Mouse (Mus musculus) megakaryocyte, adult 5-6 weeks (primary cell): Measurements from ENCODE around the gene Olfr586. TPM values are rescaled to one million over a fixed set of nuclear protein-coding genes. Genes with fewer than 3 reads are reported as not detected.

Experiments used
- ATAC-seq: 2 replicates; pipeline ENCODE4 v1.8.0; 2016; ENCODE audit warnings: mild to moderate bottlenecking, inconsistent platforms; ENCODE audit not compliant: poor library complexity, severe bottlenecking
- total RNA-seq, 2 experiments: library from RNA; stranded (forward) in 1 of 2; stranded (reverse) in 1 of 2; fragments of 153-499, 151-499 nt in 1 of 2; fragments of 221-1000, 200-1000 nt in 1 of 2; gene quantifications; 2 replicates each; pipeline versions ENCODE4 v1.2.3 to v1.2.4; 2015 to 2017

Olfr586 gene
- total RNA-seq (2015) (not detected in 2 replicates), total RNA-seq (2017) (not detected in 2 replicates)

DNA sequence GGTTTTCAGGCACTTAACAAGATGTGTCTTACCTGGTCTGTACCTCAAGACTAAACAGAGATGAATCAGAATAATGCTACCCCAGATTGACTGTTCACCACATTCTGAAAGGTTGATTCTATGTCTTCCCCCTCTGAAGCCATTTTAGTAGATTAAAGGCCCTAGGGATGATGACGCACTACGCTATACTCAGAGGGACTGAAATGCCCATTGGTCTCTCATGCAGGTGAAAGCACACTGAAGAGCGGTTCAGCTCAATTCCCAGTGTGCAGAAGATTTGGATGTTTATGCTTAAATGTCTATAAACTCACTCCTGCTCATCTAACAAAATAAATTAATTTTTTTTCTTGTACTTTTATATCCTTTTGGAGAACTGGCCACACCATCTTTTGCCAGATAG is at the start of gene Olfr586:
Gene Olfr586, minus strand, starts transcription at position 101 of the 400 bp plus-strand sequence.
- ATAC-seq = no peak

DNA sequence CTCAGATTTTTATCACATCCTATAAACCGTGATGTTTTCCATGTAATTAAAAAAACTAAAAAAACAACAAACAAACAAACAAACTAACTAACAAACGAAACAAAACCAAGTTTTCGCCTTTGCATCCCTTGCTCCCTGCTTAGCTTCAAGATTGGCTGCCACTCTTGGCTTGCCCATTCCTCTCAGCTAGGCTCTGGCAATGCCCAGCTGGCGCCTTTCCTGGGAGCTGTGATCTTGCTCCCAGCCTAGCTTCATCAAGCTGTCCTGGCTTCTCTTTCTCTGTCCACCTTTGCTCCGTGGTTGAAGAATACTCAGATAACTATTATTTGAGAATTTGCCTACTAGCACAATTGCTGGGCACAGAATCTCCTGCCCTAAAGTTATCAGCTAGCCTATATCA is 44.3 kb upstream of the Olfr586 start:
- no peak for ATAC-seq

DNA sequence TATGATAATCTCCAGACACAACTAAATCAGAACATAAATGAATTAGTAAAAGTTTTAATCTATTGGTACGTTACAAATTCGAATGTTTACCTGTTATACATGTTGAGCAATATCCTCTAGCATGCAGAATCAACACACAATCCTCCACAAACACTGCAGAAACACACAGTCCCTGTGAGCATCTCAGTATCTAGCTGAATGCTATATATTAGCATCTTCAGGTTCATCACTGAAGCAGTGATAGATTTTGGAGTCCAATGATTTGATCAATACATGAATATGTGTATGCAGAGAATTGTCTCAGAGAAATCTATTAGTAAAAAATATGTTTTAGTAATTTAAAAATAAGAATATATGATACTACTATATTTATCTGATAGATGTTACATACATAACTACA is 30.8 kb upstream of the Olfr586 start, which contains the start of gene Olfr589:
Gene Olfr589, minus strand, starts transcription at position 101 of the 400 bp plus-strand sequence.
- no peak for ATAC-seq

DNA sequence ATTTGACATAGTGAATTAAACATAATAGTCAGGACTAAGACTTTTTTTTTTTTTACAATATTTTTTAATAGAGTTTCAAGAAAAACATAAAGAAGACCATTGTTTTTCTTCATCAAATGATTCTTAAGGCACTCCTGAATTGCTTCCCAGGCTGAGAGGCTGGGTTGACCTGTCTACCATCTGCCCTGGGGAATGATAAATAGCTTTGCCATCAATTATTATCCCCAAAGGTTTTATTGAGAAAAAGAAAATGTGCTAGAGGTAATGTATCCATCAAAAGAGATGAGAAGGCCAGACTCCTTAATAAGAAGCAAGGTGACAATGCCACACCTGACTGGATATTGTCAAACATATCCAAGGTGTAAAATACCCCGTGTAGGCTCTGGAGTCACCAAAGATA is 15.1 kb upstream of the Olfr586 start, which contains the start of gene Olfr588-ps1:
Gene Olfr588-ps1, plus strand, starts transcription at position 301 of the 400 bp plus-strand sequence.
- no peak for ATAC-seq

DNA sequence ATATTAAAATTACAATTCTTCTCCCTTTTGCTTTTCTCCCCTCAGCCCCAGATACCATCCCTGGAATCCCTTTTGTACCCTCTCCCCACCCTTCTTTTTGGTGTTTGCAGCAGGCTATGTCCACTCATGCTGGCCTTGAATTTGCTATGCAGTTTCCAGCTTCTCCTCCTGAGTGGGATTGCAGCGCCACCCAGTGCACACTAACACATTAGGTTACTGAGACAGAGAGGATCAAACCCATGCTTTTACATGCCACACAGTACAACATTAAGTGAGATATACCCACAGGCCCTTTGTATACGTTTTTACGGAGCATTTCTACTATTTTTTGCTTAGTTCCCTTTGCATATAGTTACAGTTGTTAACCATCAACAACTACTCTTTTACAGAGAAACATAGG is 6.0 kb downstream of the Olfr586 start:
- ATAC-seq = no peak

DNA sequence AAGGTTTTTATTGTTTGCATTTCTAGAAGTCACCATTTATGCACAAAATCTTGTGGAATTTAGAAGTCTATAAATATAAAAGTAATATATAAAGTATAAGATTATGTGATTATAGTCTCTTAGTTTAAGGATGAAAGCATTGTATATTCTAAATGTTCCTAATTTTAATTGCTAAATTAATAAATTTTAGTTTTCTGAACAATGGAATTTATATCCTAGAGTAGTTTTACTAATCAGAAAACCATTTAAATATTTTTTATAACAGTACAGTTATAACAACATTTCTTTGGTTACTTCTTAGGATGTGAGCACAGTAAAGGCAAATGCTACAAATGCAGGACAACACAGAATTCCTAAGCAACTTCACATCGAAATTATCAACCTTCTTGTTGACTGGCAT is 28.0 kb downstream of the Olfr586 start, which contains the start of gene Olfr585:
Gene Olfr585, plus strand, starts transcription at position 301 of the 400 bp plus-strand sequence.
- no peak for ATAC-seq

DNA sequence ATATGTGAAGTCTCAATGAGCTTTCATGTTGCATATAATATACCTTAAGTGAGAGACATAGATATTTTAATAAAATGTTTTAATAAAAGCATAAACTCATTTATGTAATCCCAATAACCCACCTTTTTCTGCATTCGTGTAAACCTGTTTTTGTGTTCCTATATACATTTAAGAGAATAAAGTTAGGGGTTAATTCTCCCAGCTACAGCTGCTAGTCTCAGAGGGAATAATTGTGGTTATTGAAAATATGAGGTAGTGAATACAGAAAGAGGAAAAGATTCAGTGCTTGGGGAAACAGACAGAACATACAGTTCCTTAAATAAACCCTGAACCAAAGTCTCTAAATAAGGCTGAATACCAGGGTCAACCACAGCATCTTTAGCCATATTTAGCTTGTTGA is 43.9 kb downstream of the Olfr586 start, which contains the start of gene Olfr584:
Gene Olfr584, plus strand, starts transcription at position 301 of the 400 bp plus-strand sequence.
- ATAC-seq = no peak

Other genes starting within 250 kb of the Olfr586 start
- not detected in 2 replicates for gene Olfr568, start 248.5 kb downstream of the Olfr586 start, total RNA-seq (2015)
- not detected in 2 replicates for gene Olfr568, start 248.5 kb downstream of the Olfr586 start, total RNA-seq (2017)
- not detected in 2 replicates for gene Olfr569, start 234.8 kb downstream of the Olfr586 start, total RNA-seq (2015)
- gene Olfr569, start 234.8 kb downstream of the Olfr586 start, total RNA-seq (2017) = not detected in 2 replicates
- gene Olfr570, start 231.1 kb downstream of the Olfr586 start, total RNA-seq (2015) = not detected in 2 replicates
- gene Olfr570, start 231.1 kb downstream of the Olfr586 start, total RNA-seq (2017) = not detected in 2 replicates
- not detected in 2 replicates for gene Olfr571, start 208.1 kb downstream of the Olfr586 start, total RNA-seq (2015)
- not detected in 2 replicates for gene Olfr571, start 208.1 kb downstream of the Olfr586 start, total RNA-seq (2017)
- gene Olfr572, start 201.2 kb downstream of the Olfr586 start, total RNA-seq (2015) = not detected in 2 replicates
- not detected in 2 replicates for gene Olfr572, start 201.2 kb downstream of the Olfr586 start, total RNA-seq (2017)
- not detected in 2 replicates for gene Olfr573-ps1, start 183.1 kb downstream of the Olfr586 start, total RNA-seq (2015)
- gene Olfr573-ps1, start 183.1 kb downstream of the Olfr586 start, total RNA-seq (2017) = not detected in 2 replicates
- gene Olfr574, start 177.2 kb downstream of the Olfr586 start, total RNA-seq (2015) = not detected in 2 replicates
- gene Olfr574, start 177.2 kb downstream of the Olfr586 start, total RNA-seq (2017) = not detected in 2 replicates
- gene Olfr575, start 166.9 kb downstream of the Olfr586 start, total RNA-seq (2015) = not detected in 2 replicates
- not detected in 2 replicates for gene Olfr575, start 166.9 kb downstream of the Olfr586 start, total RNA-seq (2017)
- gene Olfr576, start 163.0 kb downstream of the Olfr586 start, total RNA-seq (2015) = not detected in 2 replicates
- not detected in 2 replicates for gene Olfr576, start 163.0 kb downstream of the Olfr586 start, total RNA-seq (2017)
- not detected in 2 replicates for gene Olfr577, start 149.7 kb downstream of the Olfr586 start, total RNA-seq (2015)
- gene Olfr577, start 149.7 kb downstream of the Olfr586 start, total RNA-seq (2017) = not detected in 2 replicates
- not detected in 2 replicates for gene Olfr578, start 136.3 kb downstream of the Olfr586 start, total RNA-seq (2015)
- not detected in 2 replicates for gene Olfr578, start 136.3 kb downstream of the Olfr586 start, total RNA-seq (2017)
- not detected in 2 replicates for gene Olfr582, start 87.6 kb downstream of the Olfr586 start, total RNA-seq (2015)
- gene Olfr582, start 87.6 kb downstream of the Olfr586 start, total RNA-seq (2017) = not detected in 2 replicates
- not detected in 2 replicates for gene Olfr583, start 74.3 kb downstream of the Olfr586 start, total RNA-seq (2015)
- gene Olfr583, start 74.3 kb downstream of the Olfr586 start, total RNA-seq (2017) = not detected in 2 replicates
- not detected in 2 replicates for gene Olfr584, start 43.8 kb downstream of the Olfr586 start, total RNA-seq (2015)
- gene Olfr584, start 43.8 kb downstream of the Olfr586 start, total RNA-seq (2017) = not detected in 2 replicates
- not detected in 2 replicates for gene Olfr585, start 27.9 kb downstream of the Olfr586 start, total RNA-seq (2015)
- not detected in 2 replicates for gene Olfr585, start 27.9 kb downstream of the Olfr586 start, total RNA-seq (2017)
- not detected in 2 replicates for gene Olfr588-ps1, start 15.2 kb upstream of the Olfr586 start, total RNA-seq (2015)
- gene Olfr588-ps1, start 15.2 kb upstream of the Olfr586 start, total RNA-seq (2017) = not detected in 2 replicates
- not detected in 2 replicates for gene Olfr589, start 30.7 kb upstream of the Olfr586 start, total RNA-seq (2015)
- not detected in 2 replicates for gene Olfr589, start 30.7 kb upstream of the Olfr586 start, total RNA-seq (2017)
- not detected in 2 replicates for gene Olfr591, start 52.7 kb upstream of the Olfr586 start, total RNA-seq (2015)
- gene Olfr591, start 52.7 kb upstream of the Olfr586 start, total RNA-seq (2017) = not detected in 2 replicates
- gene Olfr592, start 59.2 kb upstream of the Olfr586 start, total RNA-seq (2015) = not detected in 2 replicates
- not detected in 2 replicates for gene Olfr592, start 59.2 kb upstream of the Olfr586 start, total RNA-seq (2017)
- gene Olfr593, start 86.2 kb upstream of the Olfr586 start, total RNA-seq (2015) = not detected in 2 replicates
- gene Olfr593, start 86.2 kb upstream of the Olfr586 start, total RNA-seq (2017) = not detected in 2 replicates
- not detected in 2 replicates for gene Olfr594, start 91.4 kb upstream of the Olfr586 start, total RNA-seq (2015)
- not detected in 2 replicates for gene Olfr594, start 91.4 kb upstream of the Olfr586 start, total RNA-seq (2017)
- not detected in 2 replicates for gene Usp17ld, start 126.9 kb upstream of the Olfr586 start, total RNA-seq (2015)
- gene Usp17ld, start 126.9 kb upstream of the Olfr586 start, total RNA-seq (2017) = not detected in 2 replicates
- not detected in 2 replicates for gene Olfr596, start 180.0 kb upstream of the Olfr586 start, total RNA-seq (2015)
- not detected in 2 replicates for gene Olfr596, start 180.0 kb upstream of the Olfr586 start, total RNA-seq (2017)
- gene Olfr597, start 190.7 kb upstream of the Olfr586 start, total RNA-seq (2015) = not detected in 2 replicates
- not detected in 2 replicates for gene Olfr597, start 190.7 kb upstream of the Olfr586 start, total RNA-seq (2017)
- gene Olfr598, start 197.9 kb upstream of the Olfr586 start, total RNA-seq (2015) = not detected in 2 replicates
- not detected in 2 replicates for gene Olfr598, start 197.9 kb upstream of the Olfr586 start, total RNA-seq (2017)
- gene Olfr599, start 210.3 kb upstream of the Olfr586 start, total RNA-seq (2015) = not detected in 2 replicates
- gene Olfr599, start 210.3 kb upstream of the Olfr586 start, total RNA-seq (2017) = not detected in 2 replicates
- gene Olfr600, start 224.0 kb upstream of the Olfr586 start, total RNA-seq (2015) = not detected in 2 replicates
- gene Olfr600, start 224.0 kb upstream of the Olfr586 start, total RNA-seq (2017) = not detected in 2 replicates
- gene Olfr601, start 237.0 kb upstream of the Olfr586 start, total RNA-seq (2015) = not detected in 2 replicates
- not detected in 2 replicates for gene Olfr601, start 237.0 kb upstream of the Olfr586 start, total RNA-seq (2017)